In the genomic region with DNA sequence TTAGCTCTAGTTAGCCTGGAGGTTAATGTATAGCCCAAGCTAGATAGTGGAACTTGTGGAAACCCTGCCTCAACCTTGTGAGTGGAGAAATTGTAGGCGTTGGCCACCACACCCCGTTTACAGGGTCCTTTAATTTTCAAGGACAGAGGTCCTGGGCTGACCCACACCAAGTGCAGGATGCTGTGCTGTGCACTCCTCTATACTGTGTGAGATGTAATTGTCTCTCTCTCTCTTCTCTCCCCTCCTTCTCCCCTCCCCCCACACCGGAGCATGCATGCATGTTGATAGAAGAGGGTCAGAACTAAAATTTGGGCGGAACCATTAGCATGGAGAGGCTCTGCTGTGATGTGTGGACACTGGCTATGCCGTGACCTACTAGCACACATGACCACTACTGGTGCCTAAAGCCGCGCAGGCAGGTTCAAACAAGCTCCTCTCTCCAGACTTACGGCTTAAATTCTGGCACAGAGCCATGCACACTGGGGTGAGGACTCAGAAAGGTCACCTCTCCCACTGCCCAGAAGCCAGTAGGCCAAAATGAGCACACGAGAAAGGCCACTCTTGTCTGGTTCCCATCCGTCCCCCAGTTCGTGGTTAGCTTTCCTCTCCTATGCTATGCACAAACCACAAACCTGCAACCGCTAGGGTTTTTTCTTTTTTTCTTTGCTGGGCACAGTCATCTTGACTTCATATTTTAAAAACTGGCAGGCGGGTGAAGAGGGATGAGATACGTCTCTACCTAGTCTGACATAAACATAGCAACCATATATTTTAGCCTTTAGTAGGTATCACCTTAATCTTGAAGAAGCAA, we compare ENCODE assay signal across 8 mouse cellular contexts. TPM values are rescaled to one million over a fixed set of nuclear protein-coding genes. Genes with fewer than 3 reads are reported as not detected.
DNase-seq lines count a peak whose midpoint lies in the region; ATAC-seq and TF ChIP-seq lines count a peak whose summit lies in the region.

No protein-coding gene starts in this region.

- peaks cover 14% of the 10 kb centered on the region; the same call in 1 of the 2 replicates for H3K27me3 ChIP-seq in forebrain, embryonic 14.5 days (replicated peaks; ENCODE audit: control insufficient read depth, insufficient read depth, low read length)

- H3K36me3 ChIP-seq in forebrain, embryonic 14.5 days (ENCODE audit: control insufficient read depth, insufficient read depth, low read length) = no peaks in the 10 kb centered on the region

- H3K9ac ChIP-seq in forebrain, embryonic 14.5 days (ENCODE audit: low read length) = peak overlapping the region; percentile 40; the same call in 1 of the 2 replicates

- peak overlapping the region; percentile 64; the same call in 1 of the 2 replicates for H3K4me3 ChIP-seq in layer of hippocampus, adult 2 months
- peak overlapping the region; percentile 37; the same call in 1 of the 2 replicates for H3K4me3 ChIP-seq in forebrain, embryonic 14.5 days (ENCODE audit: low read depth, low read length)

- WGBS in forebrain, embryonic 14.5 days = 58% methylated on average over 14 of the region's 14 CpGs

- H3K4me2 ChIP-seq in forebrain, embryonic 14.5 days (ENCODE audit: low read length) = peak overlapping the region; percentile 76

- no peaks in the 10 kb centered on the region for H3K9me3 ChIP-seq in forebrain, embryonic 14.5 days (replicated peaks; ENCODE audit: control insufficient read depth, low read length)

- DNase-seq in layer of hippocampus, adult 2 months (ENCODE audit: low spot score in 2 of 2) = no peak
- no peak for DNase-seq in layer of hippocampus, adult 9-10 months (ENCODE audit: low spot score)
- DNase-seq in forebrain, embryonic 14.5 days (ENCODE audit: low spot score) = peak; percentile 16
- DNase-seq in kidney, postnatal 14 days = peak; percentile 39
- DNase-seq in neural tube, embryonic 10.5 days (ENCODE audit: extremely low spot score, low spot score) = peak; percentile 22
- no peak for DNase-seq in right cerebral cortex, postnatal 4 days
- no peak for DNase-seq in thymus, postnatal 0 days (ENCODE audit: low spot score)

- ATAC-seq in forebrain, embryonic 14.5 days = no peak
- no peak for ATAC-seq in frontal cortex, adult (ENCODE audit: low TSS enrichment)

- H3K27ac ChIP-seq in layer of hippocampus, adult 2 months = no peak overlapping the region
- H3K27ac ChIP-seq in forebrain, embryonic 14.5 days (ENCODE audit: low read depth, low read length) = no peak overlapping the region

- no peaks in the 10 kb centered on the region for H3K4me1 ChIP-seq in forebrain, embryonic 14.5 days (ENCODE audit: control insufficient read depth, insufficient read depth, low read length)

- peak; percentile 24; the same call in 1 of the 2 replicates for TF ChIP-seq CTCF in layer of hippocampus, adult 2 months (conservative IDR thresholded peaks at IDR 0.05)

RNA-seq across cellular contexts. Expression of a gene that starts 0.6 kb away (rescaled TPM):
- 1 to 10 TPM in 1 of 2 experiments, under 1 TPM in 1; 0.98 to 1.7 TPM for total RNA-seq in layer of hippocampus, adult 2 months (2021)
- 1.6 and 1.8 TPM in 2 replicates for polyA plus RNA-seq in forebrain, embryonic 14.5 days (2014; fragmentation: Nextera tagmentation; extraction: Ambion mirVana)
- polyA plus RNA-seq in thymus, postnatal 0 days (2015; fragmentation: Nextera tagmentation; extraction: Ambion mirVana) = 3.2 and 3.6 TPM in 2 replicates

RNA-seq across cellular contexts. Expression of a gene that starts 34.3 kb away (rescaled TPM):
- 1 to 10 TPM in 1 of 2 experiments, under 1 TPM in 1; 0.87 to 1.3 TPM for total RNA-seq in layer of hippocampus, adult 2 months (2021)
- 6.9 and 7.3 TPM in 2 replicates for polyA plus RNA-seq in forebrain, embryonic 14.5 days (2014; fragmentation: Nextera tagmentation; extraction: Ambion mirVana)
- polyA plus RNA-seq in thymus, postnatal 0 days (2015; fragmentation: Nextera tagmentation; extraction: Ambion mirVana) = 20.3 and 20.4 TPM in 2 replicates

RNA-seq across cellular contexts. Expression of a gene that starts 34.3 kb away (rescaled TPM):
- total RNA-seq in layer of hippocampus, adult 2 months (2021) = 10 to 100 TPM; 38.4 to 48.7 TPM
- polyA plus RNA-seq in forebrain, embryonic 14.5 days (2014; fragmentation: Nextera tagmentation; extraction: Ambion mirVana) = 10.0 and 10.4 TPM in 2 replicates
- 12.0 and 14.0 TPM in 2 replicates for polyA plus RNA-seq in thymus, postnatal 0 days (2015; fragmentation: Nextera tagmentation; extraction: Ambion mirVana)

Comparison
In these comparisons a context has a peak if more than half of its experiments do, and no peak if none do; other contexts are left out.
1. DNase-seq: peak in forebrain, embryonic 14.5 days (single experiment), kidney, postnatal 14 days (single experiment) and neural tube, embryonic 10.5 days (single experiment); none in layer of hippocampus, adult 2 months (0 of 2), layer of hippocampus, adult 9-10 months (single experiment), right cerebral cortex, postnatal 4 days (single experiment) and thymus, postnatal 0 days (single experiment).